Mouse (Mus musculus) ovary, adult 18-20 months (tissue): ENCODE data around the gene Vezt.

Experiments
- DNase-seq: peaks from one replicate; pipeline ENCODE4 v3.0.0; 2022; ENCODE audit warnings: low spot score, mixed read lengths

Gene Vezt

GRCm38 (mm10) chr10:93950991-93951390 is 84.6 kb downstream of the Vezt start:
- no peak for DNase-seq

GRCm38 (mm10) chr10:93949921-93950320 is 85.7 kb downstream of the Vezt start:
- no peak for DNase-seq

- DNase-seq, result no peak
Measured at GRCm38 (mm10) chr10:93945843-93946499, 89.6 kb downstream of the Vezt start.

GRCm38 (mm10) chr10:93945364-93945763 is 90.3 kb downstream of the Vezt start:
- no peak for DNase-seq

DNA sequence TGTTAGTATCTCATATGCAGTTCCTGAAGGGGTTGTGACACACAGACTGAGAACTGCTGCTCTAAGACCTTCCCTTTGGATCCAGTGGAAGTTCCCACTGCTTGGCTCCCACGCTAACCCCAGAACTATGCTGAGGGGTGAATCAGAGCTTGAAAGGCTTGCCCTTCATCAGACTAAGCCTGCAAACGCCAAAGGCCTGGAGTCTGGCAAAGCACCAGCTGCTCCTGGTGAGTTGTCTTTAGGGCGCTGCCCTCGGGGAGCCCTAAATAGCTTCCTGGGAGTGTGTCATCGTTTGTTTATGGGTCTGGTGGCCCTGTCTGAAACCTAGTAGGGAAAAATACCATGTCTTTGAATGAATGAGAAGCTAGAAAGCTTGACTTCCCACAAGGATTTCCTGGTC is 91.4 kb downstream of the Vezt start:
- DNase-seq, result no peak

- DNase-seq, result no peak
Measured at GRCm38 (mm10) chr10:93940279-93940678, 95.3 kb downstream of the Vezt start.

- no peak for DNase-seq
Measured at GRCm38 (mm10) chr10:93939676-93940075, 95.9 kb downstream of the Vezt start.

GRCm38 (mm10) chr10:93938844-93939271 is 96.8 kb downstream of the Vezt start:
- DNase-seq, result no peak

DNA sequence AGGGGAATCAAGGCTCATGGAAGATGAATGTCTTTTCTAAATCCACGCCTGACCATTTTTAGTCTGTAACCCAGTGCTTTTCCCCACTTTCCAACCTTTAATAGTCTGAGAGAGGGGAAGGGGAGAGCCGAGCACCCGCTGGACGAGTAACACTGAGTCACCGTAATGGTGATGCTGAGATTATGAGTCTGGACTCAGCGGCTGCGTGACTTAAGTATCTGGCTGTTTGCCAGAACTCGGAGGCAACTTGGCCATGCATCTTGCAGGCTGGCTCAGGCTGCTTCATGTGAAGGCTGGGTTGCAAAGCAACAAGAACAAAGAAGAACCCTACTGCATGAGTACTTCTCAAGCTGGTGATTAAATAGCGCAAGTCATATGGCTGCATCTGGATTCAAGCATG is 101.6 kb downstream of the Vezt start:
- no peak for DNase-seq

GRCm38 (mm10) chr10:93932861-93933260 is 102.8 kb downstream of the Vezt start:
- DNase-seq, result no peak

DNA sequence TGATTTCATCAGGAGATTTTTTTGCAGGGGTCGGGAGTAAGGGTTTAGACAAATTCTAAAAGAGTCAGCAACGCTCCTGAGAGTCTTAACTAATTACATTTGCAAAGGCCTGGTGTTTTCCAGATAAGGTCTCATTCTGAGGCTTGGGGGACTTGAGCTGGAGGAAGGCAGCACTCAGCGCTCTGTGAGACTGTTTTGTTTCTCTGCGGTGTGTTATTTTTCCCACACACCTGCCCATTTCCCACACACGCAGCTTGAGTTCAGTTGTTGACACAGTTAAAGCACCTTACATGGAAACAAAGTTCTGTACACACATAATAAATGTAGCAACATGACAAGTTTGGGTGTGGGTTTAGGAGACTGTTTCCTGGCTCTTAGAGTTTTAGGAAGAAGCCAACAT is 103.6 kb downstream of the Vezt start:
- no peak for DNase-seq

DNA sequence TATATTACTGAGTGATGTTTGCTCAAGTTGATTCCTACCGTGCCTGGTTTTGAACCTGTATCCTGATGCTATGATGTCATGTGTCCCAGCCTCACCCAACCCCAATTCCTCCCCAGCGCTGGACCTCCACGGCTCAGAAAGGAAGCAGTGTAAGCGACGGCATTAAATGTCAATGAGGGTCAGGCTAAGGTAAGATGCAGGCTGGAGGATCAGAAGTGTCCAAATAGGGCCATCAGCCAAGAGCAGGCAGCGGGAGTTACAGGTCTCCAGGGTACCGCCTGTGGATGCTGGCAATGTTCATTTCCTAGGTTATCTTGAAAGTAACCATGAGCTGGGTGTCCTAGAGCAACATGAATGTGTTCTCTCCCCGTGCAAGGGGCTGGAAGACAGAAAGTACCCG is 104.2 kb downstream of the Vezt start:
- DNase-seq, result no peak

GRCm38 (mm10) chr10:93930236-93930824 is 105.3 kb downstream of the Vezt start:
- DNase-seq, result no peak

- DNase-seq, result no peak
Measured at GRCm38 (mm10) chr10:93924666-93925065, 111.0 kb downstream of the Vezt start.

- DNase-seq, result no peak
Measured at GRCm38 (mm10) chr10:93921160-93921559, 114.5 kb downstream of the Vezt start.

- no peak for DNase-seq
Measured at GRCm38 (mm10) chr10:93919227-93919626, 116.4 kb downstream of the Vezt start.

DNA sequence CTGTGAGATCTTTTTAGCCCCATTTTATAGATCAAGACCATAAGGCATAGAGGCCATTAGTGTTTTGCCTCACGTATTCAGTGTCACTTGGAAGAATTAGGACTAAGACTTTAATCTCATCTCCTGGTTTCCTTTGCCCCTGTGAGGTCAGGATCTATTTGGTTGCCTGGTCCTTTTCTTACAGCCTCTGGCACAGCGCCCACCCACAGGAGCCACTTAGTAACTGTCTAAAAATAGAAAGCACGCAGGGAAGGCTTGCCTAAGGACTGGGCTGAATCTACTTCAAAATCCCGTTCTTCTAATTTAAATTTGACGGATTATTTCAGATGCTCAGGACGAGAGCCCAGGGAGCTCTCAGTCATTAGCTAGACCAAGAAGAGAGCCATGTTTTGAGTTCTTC is 116.9 kb downstream of the Vezt start:
- DNase-seq, result no peak

- DNase-seq, result no peak
Measured at GRCm38 (mm10) chr10:93918087-93918486, 117.5 kb downstream of the Vezt start.

DNA sequence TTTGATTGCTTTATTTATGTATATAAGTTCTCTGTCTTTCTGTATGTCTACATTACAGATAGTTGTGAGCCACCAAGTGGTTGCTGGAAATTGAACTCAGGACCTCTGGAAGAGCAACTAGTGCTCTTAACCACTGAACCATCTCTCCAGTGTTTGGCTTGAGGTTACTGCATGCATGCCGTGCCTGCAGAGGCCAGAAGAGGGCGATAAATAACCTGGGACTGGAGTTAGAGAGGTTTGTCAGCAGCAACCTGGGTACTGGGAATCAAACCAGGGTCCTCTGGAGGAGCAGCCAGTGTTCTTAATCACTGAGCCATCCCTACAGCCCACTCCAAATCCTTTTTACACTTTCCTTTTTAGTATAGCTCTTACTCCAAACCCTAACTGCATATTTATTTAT is 118.8 kb downstream of the Vezt start:
- DNase-seq, result no peak

DNA sequence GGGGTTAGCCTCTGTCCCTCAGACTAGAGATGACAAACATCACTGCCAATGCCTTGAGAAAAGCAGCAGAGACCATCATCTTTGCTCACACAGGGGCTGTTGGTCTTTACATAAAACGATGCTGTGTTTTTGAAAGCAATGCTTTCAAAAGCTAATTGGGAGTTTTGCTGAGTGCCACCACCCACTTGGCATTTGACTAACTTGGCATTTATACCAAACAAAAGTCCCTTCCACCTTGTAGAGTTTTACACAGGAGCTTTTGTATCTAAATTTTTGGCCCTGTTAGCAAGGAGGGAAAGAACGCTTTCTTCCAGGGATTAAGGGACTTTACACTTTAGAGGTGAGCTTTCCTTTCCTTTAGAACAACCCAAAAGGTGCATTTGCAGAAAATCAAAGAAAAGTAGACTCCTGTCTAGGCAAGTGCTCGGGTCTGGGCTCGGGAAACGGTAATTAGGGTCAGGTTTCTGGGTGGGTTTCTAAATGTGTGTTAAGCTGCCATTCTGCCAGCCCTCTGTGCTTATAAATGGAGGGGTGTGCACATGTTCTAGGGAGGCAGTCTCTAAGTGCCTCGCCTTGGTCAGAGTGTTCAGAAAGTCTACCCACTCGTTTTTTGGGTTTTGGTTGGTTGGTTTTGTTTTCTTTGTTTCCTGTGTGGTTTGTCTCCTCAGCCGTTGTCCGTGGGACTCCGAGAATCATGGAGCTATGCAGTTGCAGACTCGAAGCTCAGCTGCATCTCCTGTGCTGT is 119.9 kb downstream of the Vezt start:
- no peak for DNase-seq

GRCm38 (mm10) chr10:93913525-93913924 is 122.1 kb downstream of the Vezt start:
- no peak for DNase-seq

- DNase-seq, result no peak
Measured at GRCm38 (mm10) chr10:93912917-93913316, 122.7 kb downstream of the Vezt start.

- DNase-seq, result no peak
Measured at GRCm38 (mm10) chr10:93912136-93912855, 123.3 kb downstream of the Vezt start.
